Mouse (Mus musculus): ENCODE data around the gene Prima1. TPM values are rescaled to one million over a fixed set of nuclear protein-coding genes. Genes with fewer than 3 reads are reported as not detected.
A peak's percentile ranks its signal among the peaks of the same experiment; 100 is the strongest.

Gene Prima1
- total and polyA plus RNA-seq, 2 experiments from 2014 or later: not detected

DNA sequence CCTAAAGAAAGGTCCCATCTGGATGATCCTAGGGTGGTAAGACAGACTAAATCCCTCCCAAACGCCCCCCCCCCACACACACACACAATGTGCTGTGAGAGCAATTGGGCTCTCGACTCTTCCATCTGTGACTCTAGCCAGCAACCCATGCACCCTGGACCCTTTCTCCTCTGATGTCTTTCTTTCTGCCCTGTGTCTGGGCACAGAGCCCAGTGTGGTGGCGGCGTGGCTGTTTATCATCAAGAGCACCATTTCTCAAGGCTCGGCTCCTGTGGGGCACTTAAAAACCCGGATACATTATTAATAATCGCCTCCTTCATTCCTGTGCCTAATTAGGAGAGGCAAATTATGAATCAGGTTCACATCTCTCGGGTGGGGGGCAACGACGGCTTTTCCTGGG, 27.7 kb downstream of the Prima1 start:
- TF ChIP-seq EP300 (IDR thresholded peaks at IDR 0.05; ENCODE audit: low read depth): no peak
- no peak for TF ChIP-seq CTCF (IDR thresholded peaks at IDR 0.05; ENCODE audit: low read depth)
- H3K4me1 ChIP-seq (ENCODE audit: control insufficient read depth, insufficient read depth): peaks cover 4% of the 10 kb centered on the region; the same call in 1 of the 2 replicates
- H3K36me3 ChIP-seq (replicated peaks; ENCODE audit: control insufficient read depth, insufficient read depth, low read length): no peaks in the 10 kb centered on the region
- H3K9ac ChIP-seq (replicated peaks; ENCODE audit: low read depth, low read length): no peak overlapping the region
- DNase-seq (ENCODE audit: low spot score) (peak; percentile 58), ATAC-seq (ENCODE audit: insufficient read depth, low read depth) (peak; percentile 76)
- H3K4me2 ChIP-seq (ENCODE audit: low read depth, low read length): no peak overlapping the region
- H3K27me3 ChIP-seq (ENCODE audit: control insufficient read depth, insufficient read depth, low read length): peaks cover 7% of the 10 kb centered on the region; the same call in 1 of the 2 replicates
- 15% methylated on average over 10 of the region's 10 CpGs for WGBS
- no peak overlapping the region for H3K27ac ChIP-seq (ENCODE audit: low read depth)
- no peaks in the 10 kb centered on the region for H3K9me3 ChIP-seq (replicated peaks; ENCODE audit: control insufficient read depth, low read length)
- no peak overlapping the region for H3K4me3 ChIP-seq (ENCODE audit: low read depth, low read length)

DNA sequence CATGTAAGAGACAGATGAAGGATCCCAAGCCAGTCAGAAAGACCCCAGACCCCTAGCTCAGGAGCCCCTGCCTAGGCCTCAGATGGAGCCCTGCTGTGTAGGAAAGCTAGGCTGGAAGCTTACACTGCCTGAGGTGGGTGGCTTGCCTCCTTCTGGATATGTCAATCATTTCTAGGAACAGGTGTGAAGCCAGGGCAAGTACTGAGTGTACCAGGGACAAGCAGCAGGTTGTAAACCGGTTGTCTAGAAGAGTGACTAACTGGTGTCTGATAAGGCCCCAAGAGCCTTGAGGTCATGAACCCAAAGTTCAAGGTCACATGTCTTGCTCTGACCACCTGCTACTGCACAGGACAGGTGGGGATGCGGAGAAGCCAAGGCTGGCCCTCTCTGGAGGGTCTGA, 28.4 kb downstream of the Prima1 start:
- Histone ChIP-seq H3K9ac (replicated peaks; ENCODE audit: low read depth, low read length) (no peak overlapping the region), H3K27me3 (ENCODE audit: control insufficient read depth, insufficient read depth, low read length) (peaks cover 5% of the 10 kb centered on the region; the same call in 1 of the 2 replicates), H3K36me3 (replicated peaks; ENCODE audit: control insufficient read depth, insufficient read depth, low read length) (no peaks in the 10 kb centered on the region), H3K27ac (ENCODE audit: low read depth) (no peak overlapping the region), H3K4me2 (ENCODE audit: low read depth, low read length) (no peak overlapping the region), H3K4me3 (ENCODE audit: low read depth, low read length) (no peak overlapping the region), H3K9me3 (replicated peaks; ENCODE audit: control insufficient read depth, low read length) (no peaks in the 10 kb centered on the region), H3K4me1 (ENCODE audit: control insufficient read depth, insufficient read depth) (peaks cover 4% of the 10 kb centered on the region; the same call in 1 of the 2 replicates)
- no peak for TF ChIP-seq CTCF (IDR thresholded peaks at IDR 0.05; ENCODE audit: low read depth)
- no peak for ATAC-seq (ENCODE audit: insufficient read depth, low read depth)
- whole genome bisulfite sequencing: 63% methylated on average over 2 of the region's 2 CpGs
- no peak for DNase-seq (ENCODE audit: low spot score)

GRCm38 (mm10) chr12:103211078-103211477, 30.9 kb downstream of the Prima1 start:
- no peak overlapping the region for H3K9ac ChIP-seq (replicated peaks; ENCODE audit: low read depth, low read length)
- no peak for TF ChIP-seq EP300 (IDR thresholded peaks at IDR 0.05; ENCODE audit: low read depth)
- TF ChIP-seq CTCF (IDR thresholded peaks at IDR 0.05; ENCODE audit: low read depth): no peak
- no peak for ATAC-seq (ENCODE audit: insufficient read depth, low read depth)
- H3K27ac ChIP-seq (ENCODE audit: low read depth): no peak overlapping the region
- no peak overlapping the region for H3K4me2 ChIP-seq (ENCODE audit: low read depth, low read length)
- H3K4me1 ChIP-seq (ENCODE audit: control insufficient read depth, insufficient read depth): peaks cover 4% of the 10 kb centered on the region; the same call in 1 of the 2 replicates
- no peaks in the 10 kb centered on the region for H3K27me3 ChIP-seq (ENCODE audit: control insufficient read depth, insufficient read depth, low read length)
- no peaks in the 10 kb centered on the region for H3K36me3 ChIP-seq (replicated peaks; ENCODE audit: control insufficient read depth, insufficient read depth, low read length)
- WGBS: 70% methylated on average over 5 of the region's 5 CpGs
- no peak overlapping the region for H3K4me3 ChIP-seq (ENCODE audit: low read depth, low read length)
- no peak for DNase-seq (ENCODE audit: low spot score)
- no peaks in the 10 kb centered on the region for H3K9me3 ChIP-seq (replicated peaks; ENCODE audit: control insufficient read depth, low read length)

GRCm38 (mm10) chr12:103209581-103209980, 32.4 kb downstream of the Prima1 start:
- WGBS: 82% methylated on average over 7 of the region's 7 CpGs
- H3K9ac ChIP-seq (replicated peaks; ENCODE audit: low read depth, low read length): no peak overlapping the region
- no peak overlapping the region for H3K27ac ChIP-seq (ENCODE audit: low read depth)
- no peaks in the 10 kb centered on the region for H3K27me3 ChIP-seq (ENCODE audit: control insufficient read depth, insufficient read depth, low read length)
- TF ChIP-seq EP300 (IDR thresholded peaks at IDR 0.05; ENCODE audit: low read depth) (no peak), CTCF (IDR thresholded peaks at IDR 0.05; ENCODE audit: low read depth) (no peak)
- no peak overlapping the region for H3K4me3 ChIP-seq (ENCODE audit: low read depth, low read length)
- peaks cover 4% of the 10 kb centered on the region; the same call in 1 of the 2 replicates for H3K4me1 ChIP-seq (ENCODE audit: control insufficient read depth, insufficient read depth)
- ATAC-seq (ENCODE audit: insufficient read depth, low read depth) (no peak), DNase-seq (ENCODE audit: low spot score) (no peak)
- no peaks in the 10 kb centered on the region for H3K36me3 ChIP-seq (replicated peaks; ENCODE audit: control insufficient read depth, insufficient read depth, low read length)
- H3K9me3 ChIP-seq (replicated peaks; ENCODE audit: control insufficient read depth, low read length): no peaks in the 10 kb centered on the region
- no peak overlapping the region for H3K4me2 ChIP-seq (ENCODE audit: low read depth, low read length)

GRCm38 (mm10) chr12:103205561-103205960, 36.4 kb downstream of the Prima1 start:
- Histone ChIP-seq H3K4me3 (ENCODE audit: low read depth, low read length) (no peak overlapping the region), H3K4me2 (ENCODE audit: low read depth, low read length) (no peak overlapping the region), H3K27me3 (ENCODE audit: control insufficient read depth, insufficient read depth, low read length) (no peaks in the 10 kb centered on the region), H3K9ac (replicated peaks; ENCODE audit: low read depth, low read length) (no peak overlapping the region), H3K27ac (ENCODE audit: low read depth) (no peak overlapping the region), H3K9me3 (replicated peaks; ENCODE audit: control insufficient read depth, low read length) (no peaks in the 10 kb centered on the region), H3K36me3 (replicated peaks; ENCODE audit: control insufficient read depth, insufficient read depth, low read length) (no peaks in the 10 kb centered on the region), H3K4me1 (ENCODE audit: control insufficient read depth, insufficient read depth) (no peaks in the 10 kb centered on the region)
- ATAC-seq (ENCODE audit: insufficient read depth, low read depth) (no peak), DNase-seq (ENCODE audit: low spot score) (no peak)
- TF ChIP-seq EP300 (IDR thresholded peaks at IDR 0.05; ENCODE audit: low read depth) (no peak), CTCF (IDR thresholded peaks at IDR 0.05; ENCODE audit: low read depth) (no peak)
- WGBS: 63% methylated on average over 7 of the region's 7 CpGs

All from heart, postnatal 0 days (tissue).